Mouse (Mus musculus) embryonic stem cell, embryonic (primary cell): ENCODE results near the gene Rbm47.

ENCODE experiments used
- CTCF ChIA-PET, 4 experiments: fragments of 300-600 bp in 2 of 4; fragments of 350-600 bp in 2 of 4; sonication (Branson Sonifier 250); formaldehyde crosslinking; loops; one replicate each; lab custom pipeline; 2022; ENCODE audit warnings: inconsistent platforms in 2 of 4; lab: Charles Lee
- POLR2A ChIA-PET, 4 experiments: fragments of 300-600 bp in 2 of 4; fragments of 350-600 bp in 2 of 4; sonication (Branson Sonifier 250); formaldehyde crosslinking; loops; one replicate each; lab custom pipeline; 2022; ENCODE audit warnings: antibody characterized with exemption in 4 of 4, inconsistent platforms in 1 of 4; lab: Charles Lee

Rbm47 gene

GRCm38 (mm10) chr5:66145583-66145982, 27.3 kb downstream of the Rbm47 start:
- CTCF ChIA-PET, result interaction anchor here (0.5 to 1.1 kb wide), 5 partner anchors 11 to 179 kb away, joined by 3 to 11 read pairs (median 3); no protein-coding TSS in a partner anchor

GRCm38 (mm10) chr5:66143093-66144032, 29.6 kb downstream of the Rbm47 start:
- POLR2A ChIA-PET, result interaction anchor here in 3 of 4 experiments (0.6 to 1.3 kb wide), 4 partner anchors 9 to 412 kb away, joined by 3 to 4 read pairs (median 3); no protein-coding TSS in a partner anchor
- CTCF ChIA-PET, result no interaction called here

More at GRCm38 (mm10) chr5:66145583-66145982, 27.3 kb downstream of the Rbm47 start:
- POLR2A ChIA-PET, result interaction anchor here in 2 of 4 experiments (0.7 to 1.0 kb wide), 2 partner anchors 69 to 179 kb away, joined by 5 to 6 read pairs; no protein-coding TSS in a partner anchor

GRCm38 (mm10) chr5:66141474-66141873, 31.4 kb downstream of the Rbm47 start:
- CTCF ChIA-PET, result interaction anchor here in 1 of 4 experiments (0.6 kb wide), 1 partner anchor 790 kb away, joined by 3 read pairs; no protein-coding TSS in a partner anchor
- POLR2A ChIA-PET, result interaction anchor here in 2 of 4 experiments (1.4 to 2.7 kb wide), 2 partner anchors 8 to 12 kb away, joined by 3 to 11 read pairs; no protein-coding TSS in a partner anchor

GRCm38 (mm10) chr5:66139634-66140295, 33.2 kb downstream of the Rbm47 start:
- ChIA-PET POLR2A (interaction anchor here in 3 of 4 experiments (0.5 to 2.7 kb wide), 16 partner anchors 9 to 578 kb away, joined by 3 to 11 read pairs (median 4); no protein-coding TSS in a partner anchor), CTCF (interaction anchor here (0.6 to 1.2 kb wide), 7 partner anchors 12 to 107 kb away, joined by 3 to 4 read pairs (median 3); no protein-coding TSS in a partner anchor)

GRCm38 (mm10) chr5:66139171-66139570, 33.7 kb downstream of the Rbm47 start:
- CTCF ChIA-PET, result interaction anchor here in 3 of 4 experiments (0.6 to 1.2 kb wide), 3 partner anchors 12 to 83 kb away, joined by 3 read pairs; no protein-coding TSS in a partner anchor
- POLR2A ChIA-PET, result interaction anchor here in 3 of 4 experiments (0.6 to 2.7 kb wide), 9 partner anchors 10 to 82 kb away, joined by 3 to 11 read pairs (median 4); no protein-coding TSS in a partner anchor

GRCm38 (mm10) chr5:66138597-66138996, 34.3 kb downstream of the Rbm47 start:
- CTCF ChIA-PET, result interaction anchor here in 1 of 4 experiments (0.6 kb wide), 1 partner anchor 35 kb away, joined by 3 read pairs; no protein-coding TSS in a partner anchor
- POLR2A ChIA-PET, result interaction anchor here in 1 of 4 experiments (0.6 to 2.7 kb wide), 4 partner anchors 11 to 71 kb away, joined by 3 to 11 read pairs (median 3); no protein-coding TSS in a partner anchor

GRCm38 (mm10) chr5:66137250-66137649, 35.7 kb downstream of the Rbm47 start:
- POLR2A ChIA-PET, result interaction anchor here in 2 of 4 experiments (0.7 to 1.5 kb wide), 2 partner anchors 12 to 611 kb away, joined by 3 to 4 read pairs; no protein-coding TSS in a partner anchor
- CTCF ChIA-PET, result no interaction called here

GRCm38 (mm10) chr5:66135853-66136210, 37.1 kb downstream of the Rbm47 start:
- POLR2A ChIA-PET, result interaction anchor here in 1 of 4 experiments (0.6 kb wide), 1 partner anchor 115 kb away, joined by 3 read pairs; no protein-coding TSS in a partner anchor
- CTCF ChIA-PET, result interaction anchor here in 2 of 4 experiments (0.6 to 2.0 kb wide), 2 partner anchors 169 to 185 kb away, joined by 5 to 9 read pairs; no protein-coding TSS in a partner anchor

- CTCF ChIA-PET, result interaction anchor here (0.6 to 2.0 kb wide), 7 partner anchors 10 to 185 kb away, joined by 3 to 9 read pairs (median 4); partner anchors contain the start of gene Nsun7 (in 1 of the 4)
- POLR2A ChIA-PET, result interaction anchor here in 2 of 4 experiments (0.6 to 1.0 kb wide), 4 partner anchors 9 to 256 kb away, joined by 3 to 4 read pairs (median 3); no protein-coding TSS in a partner anchor
These were observed 37.6 kb downstream of the Rbm47 start for GRCm38 (mm10) chr5:66135161-66135852.

- CTCF ChIA-PET, result interaction anchor here (0.5 to 2.0 kb wide), 20 partner anchors 8 to 295 kb away, joined by 3 to 6 read pairs (median 4); partner anchors contain the start of gene Nsun7 (in 1 of the 4)
- POLR2A ChIA-PET, result interaction anchor here in 2 of 4 experiments (0.6 to 1.0 kb wide), 4 partner anchors 19 to 470 kb away, joined by 3 read pairs; no protein-coding TSS in a partner anchor
These were observed 38.3 kb downstream of the Rbm47 start for GRCm38 (mm10) chr5:66134578-66134977.

- ChIA-PET CTCF (interaction anchor here in 2 of 4 experiments (0.6 to 1.0 kb wide), 2 partner anchors 107 to 109 kb away, joined by 3 read pairs; no protein-coding TSS in a partner anchor), POLR2A (interaction anchor here in 1 of 4 experiments (1.1 to 1.5 kb wide), 2 partner anchors 23 to 46 kb away, joined by 3 to 4 read pairs; no protein-coding TSS in a partner anchor)
These were observed 44.0 kb downstream of the Rbm47 start for GRCm38 (mm10) chr5:66128948-66129347.

GRCm38 (mm10) chr5:66125418-66125817, 47.5 kb downstream of the Rbm47 start:
- POLR2A ChIA-PET, result interaction anchor here in 1 of 4 experiments (1.1 to 1.2 kb wide), 2 partner anchors 12 to 48 kb away, joined by 3 read pairs; no protein-coding TSS in a partner anchor
- CTCF ChIA-PET, result interaction anchor here in 1 of 4 experiments (1.0 kb wide), 1 partner anchor 9 kb away, joined by 3 read pairs; no protein-coding TSS in a partner anchor

GRCm38 (mm10) chr5:66124931-66125330, 48.0 kb downstream of the Rbm47 start:
- POLR2A ChIA-PET, result interaction anchor here in 1 of 4 experiments (1.1 to 1.2 kb wide), 2 partner anchors 13 to 48 kb away, joined by 3 read pairs; no protein-coding TSS in a partner anchor
- CTCF ChIA-PET, result interaction anchor here in 2 of 4 experiments (0.7 to 1.0 kb wide), 4 partner anchors 9 to 365 kb away, joined by 3 to 5 read pairs (median 4); no protein-coding TSS in a partner anchor

GRCm38 (mm10) chr5:66124089-66124400, 48.9 kb downstream of the Rbm47 start:
- ChIA-PET CTCF (interaction anchor here in 1 of 4 experiments (0.9 kb wide), 1 partner anchor 11 kb away, joined by 5 read pairs; no protein-coding TSS in a partner anchor), POLR2A (no interaction called here)

- ChIA-PET POLR2A (no interaction called here), CTCF (no interaction called here)
These were observed 49.4 kb downstream of the Rbm47 start for GRCm38 (mm10) chr5:66123295-66124088.

- ChIA-PET CTCF (interaction anchor here in 1 of 4 experiments (0.8 kb wide), 1 partner anchor 65 kb away, joined by 6 read pairs; no protein-coding TSS in a partner anchor), POLR2A (no interaction called here)
These were observed 51.7 kb downstream of the Rbm47 start for GRCm38 (mm10) chr5:66121255-66121654.
